Mouse (Mus musculus): ENCODE data around the gene Dis3l. TPM values are rescaled to one million over a fixed set of nuclear protein-coding genes. Genes with fewer than 3 reads are reported as not detected.

Dis3l gene
- 4.5 and 5.1 TPM in 2 replicates for polyA plus RNA-seq (2012; rRNA removed)

DNA sequence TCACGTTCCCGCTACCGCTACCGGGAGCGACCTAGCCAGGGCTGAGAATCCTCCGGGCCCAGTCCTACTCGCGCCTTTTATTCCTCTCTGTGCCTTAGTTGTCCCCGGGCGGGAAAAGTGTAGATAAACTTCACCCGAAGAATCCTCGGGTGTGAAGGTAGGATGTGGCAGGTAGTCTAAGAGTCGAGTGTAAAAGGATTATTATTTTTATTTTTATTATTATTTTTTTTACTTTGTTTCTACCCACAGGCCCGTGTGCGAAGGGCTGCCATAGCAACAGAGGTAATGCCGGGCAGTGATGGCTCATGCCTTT, at the start of gene Dis3l:
Dis3l (minus strand) TSS at position 35 of the 313 bp plus-strand sequence.
- Histone ChIP-seq H3K4me3 (ENCODE audit: extremely low read depth, insufficient read depth, insufficient read length) (peak within 1 kb of the TSS; percentile 80), H3K4me1 (ENCODE audit: control insufficient read depth, insufficient read depth, insufficient read length) (0 out of 2 replicates have a peak, but pooled peaks cover 2% of the 10 kb centered on the region), H3K36me3 (ENCODE audit: control insufficient read depth, insufficient read depth, low read length) (peaks cover 3% of the 10 kb centered on the region; the same call in 1 of the 2 replicates), H3K27me3 (ENCODE audit: control insufficient read depth, insufficient read depth, low read length) (no peaks in the 10 kb centered on the region), H3K27ac (ENCODE audit: insufficient read depth, low read length) (peak within 1 kb of the TSS; percentile 92)
- no peak for TF ChIP-seq POLR2A (IDR thresholded peaks at IDR 0.05; ENCODE audit: low read depth, low read length)
- no peak for TF ChIP-seq CTCF (IDR thresholded peaks at IDR 0.05; ENCODE audit: extremely low read depth, insufficient read depth, insufficient read length, insufficient replicate concordance)
- WGBS: 6% methylated on average over 16 of the region's 16 CpGs
- DNase-seq (ENCODE audit: low read depth in 1 of 2, low spot score in 2 of 2): no peak

DNA sequence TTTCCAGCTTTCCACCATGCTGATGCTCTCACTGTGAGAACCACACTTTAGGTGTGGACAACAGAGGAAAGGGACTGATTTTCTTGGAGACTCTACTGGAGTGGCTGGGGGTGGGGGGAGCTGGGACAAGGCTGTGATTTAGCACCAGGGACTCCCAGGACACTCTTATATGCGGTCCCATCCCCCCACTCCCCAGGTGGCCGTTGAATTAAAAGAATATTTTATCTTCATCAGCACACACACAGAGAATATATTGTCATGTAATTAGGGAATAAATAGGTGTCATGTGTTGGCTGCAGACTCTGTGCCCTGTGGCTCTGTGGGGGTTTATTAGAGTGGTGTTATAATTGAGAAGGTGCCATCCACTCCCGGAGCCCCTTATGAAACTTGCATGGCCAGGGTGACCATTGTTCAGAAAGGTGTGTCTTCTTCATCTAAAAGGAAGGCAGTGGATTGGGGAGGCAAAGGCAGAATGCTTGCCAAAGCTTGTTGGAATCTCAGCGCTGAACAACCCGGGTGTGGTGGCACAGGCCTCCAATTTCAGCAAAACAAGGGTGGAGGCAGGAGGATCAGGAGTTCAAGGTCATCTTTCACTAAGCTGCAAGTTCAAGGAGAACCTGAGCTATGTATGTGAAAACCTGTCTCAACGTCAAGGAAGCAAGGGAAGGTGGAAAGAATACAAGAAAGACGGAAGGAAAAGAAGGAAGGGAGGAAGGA, 48.6 kb upstream of the Dis3l start:
- no peak for DNase-seq (ENCODE audit: low read depth in 1 of 2, low spot score in 2 of 2)
- no peaks in the 10 kb centered on the region; the same call in 1 of the 2 replicates for H3K4me1 ChIP-seq (ENCODE audit: control insufficient read depth, insufficient read depth, insufficient read length)
- H3K27me3 ChIP-seq (ENCODE audit: control insufficient read depth, insufficient read depth, low read length): peaks cover 15% of the 10 kb centered on the region
- whole genome bisulfite sequencing: 75% methylated on average over 7 of the region's 7 CpGs
- H3K27ac ChIP-seq (ENCODE audit: insufficient read depth, low read length): no peak overlapping the region
- TF ChIP-seq CTCF (IDR thresholded peaks at IDR 0.05; ENCODE audit: extremely low read depth, insufficient read depth, insufficient read length, insufficient replicate concordance): no peak
- TF ChIP-seq POLR2A (IDR thresholded peaks at IDR 0.05; ENCODE audit: low read depth, low read length): no peak
- no peaks in the 10 kb centered on the region for H3K36me3 ChIP-seq (ENCODE audit: control insufficient read depth, insufficient read depth, low read length)
- H3K4me3 ChIP-seq (ENCODE audit: extremely low read depth, insufficient read depth, insufficient read length): no peak overlapping the region

GRCm38 (mm10) chr9:64386466-64387211, 45.6 kb upstream of the Dis3l start:
- no peak for TF ChIP-seq CTCF (IDR thresholded peaks at IDR 0.05; ENCODE audit: extremely low read depth, insufficient read depth, insufficient read length, insufficient replicate concordance)
- TF ChIP-seq POLR2A (IDR thresholded peaks at IDR 0.05; ENCODE audit: low read depth, low read length): no peak
- no peak for DNase-seq (ENCODE audit: low read depth in 1 of 2, low spot score in 2 of 2)
- WGBS: 6% methylated on average over 45 of the region's 45 CpGs
- Histone ChIP-seq H3K27ac (ENCODE audit: insufficient read depth, low read length) (no peak overlapping the region), H3K27me3 (ENCODE audit: control insufficient read depth, insufficient read depth, low read length) (peaks cover 17% of the 10 kb centered on the region), H3K4me3 (ENCODE audit: extremely low read depth, insufficient read depth, insufficient read length) (no peak overlapping the region), H3K36me3 (ENCODE audit: control insufficient read depth, insufficient read depth, low read length) (no peaks in the 10 kb centered on the region), H3K4me1 (ENCODE audit: control insufficient read depth, insufficient read depth, insufficient read length) (no peaks in the 10 kb centered on the region; the same call in 1 of the 2 replicates)

GRCm38 (mm10) chr9:64385511-64386465, 44.7 kb upstream of the Dis3l start, which contains the start of gene Megf11:
Gene Megf11, plus strand, starts transcription at chr9:64385626.
- no peak for DNase-seq (ENCODE audit: low read depth in 1 of 2, low spot score in 2 of 2)
- TF ChIP-seq CTCF (IDR thresholded peaks at IDR 0.05; ENCODE audit: extremely low read depth, insufficient read depth, insufficient read length, insufficient replicate concordance) (no peak), POLR2A (IDR thresholded peaks at IDR 0.05; ENCODE audit: low read depth, low read length) (no peak)
- Histone ChIP-seq H3K4me3 (ENCODE audit: extremely low read depth, insufficient read depth, insufficient read length) (peak within 1 kb of the TSS; percentile 11; the same call in 1 of the 2 replicates), H3K4me1 (ENCODE audit: control insufficient read depth, insufficient read depth, insufficient read length) (no peaks in the 10 kb centered on the region; the same call in 1 of the 2 replicates), H3K27ac (ENCODE audit: insufficient read depth, low read length) (no peak within 1 kb of the TSS), H3K36me3 (ENCODE audit: control insufficient read depth, insufficient read depth, low read length) (no peaks in the 10 kb centered on the region), H3K27me3 (ENCODE audit: control insufficient read depth, insufficient read depth, low read length) (peaks cover 17% of the 10 kb centered on the region)
- 2% methylated on average over 93 of the region's 93 CpGs for WGBS

GRCm38 (mm10) chr9:64383021-64383788, 42.1 kb upstream of the Dis3l start:
- no peak overlapping the region for H3K4me3 ChIP-seq (ENCODE audit: extremely low read depth, insufficient read depth, insufficient read length)
- no peaks in the 10 kb centered on the region for H3K36me3 ChIP-seq (ENCODE audit: control insufficient read depth, insufficient read depth, low read length)
- TF ChIP-seq CTCF (IDR thresholded peaks at IDR 0.05; ENCODE audit: extremely low read depth, insufficient read depth, insufficient read length, insufficient replicate concordance): no peak
- TF ChIP-seq POLR2A (IDR thresholded peaks at IDR 0.05; ENCODE audit: low read depth, low read length): no peak
- H3K27ac ChIP-seq (ENCODE audit: insufficient read depth, low read length): no peak overlapping the region
- DNase-seq (ENCODE audit: low read depth in 1 of 2, low spot score in 2 of 2): no peak
- H3K4me1 ChIP-seq (ENCODE audit: control insufficient read depth, insufficient read depth, insufficient read length): no peaks in the 10 kb centered on the region; the same call in 1 of the 2 replicates
- WGBS: 64% methylated on average over 10 of the region's 10 CpGs
- peaks cover 17% of the 10 kb centered on the region for H3K27me3 ChIP-seq (ENCODE audit: control insufficient read depth, insufficient read depth, low read length)

- no peak for DNase-seq (ENCODE audit: low read depth in 1 of 2, low spot score in 2 of 2)
- no peak for TF ChIP-seq CTCF (IDR thresholded peaks at IDR 0.05; ENCODE audit: extremely low read depth, insufficient read depth, insufficient read length, insufficient replicate concordance)
- no peak for TF ChIP-seq POLR2A (IDR thresholded peaks at IDR 0.05; ENCODE audit: low read depth, low read length)
- 89% methylated on average over 2 of the region's 2 CpGs for WGBS
- Histone ChIP-seq H3K27ac (ENCODE audit: insufficient read depth, low read length) (no peak overlapping the region), H3K4me3 (ENCODE audit: extremely low read depth, insufficient read depth, insufficient read length) (no peak overlapping the region), H3K27me3 (ENCODE audit: control insufficient read depth, insufficient read depth, low read length) (no peaks in the 10 kb centered on the region), H3K4me1 (ENCODE audit: control insufficient read depth, insufficient read depth, insufficient read length) (no peaks in the 10 kb centered on the region), H3K36me3 (ENCODE audit: control insufficient read depth, insufficient read depth, low read length) (no peaks in the 10 kb centered on the region)
These were observed 35.3 kb upstream of the Dis3l start for GRCm38 (mm10) chr9:64376380-64376779.
